Mouse (Mus musculus): ENCODE results near the gene Hist3h2a. TPM values are rescaled to one million over a fixed set of nuclear protein-coding genes. Genes with fewer than 3 reads are reported as not detected.
A peak's percentile ranks its signal among the peaks of the same experiment; 100 is the strongest.

Gene Hist3h2a
- 146 and 162 TPM in 2 replicates for total RNA-seq (2017)

DNA sequence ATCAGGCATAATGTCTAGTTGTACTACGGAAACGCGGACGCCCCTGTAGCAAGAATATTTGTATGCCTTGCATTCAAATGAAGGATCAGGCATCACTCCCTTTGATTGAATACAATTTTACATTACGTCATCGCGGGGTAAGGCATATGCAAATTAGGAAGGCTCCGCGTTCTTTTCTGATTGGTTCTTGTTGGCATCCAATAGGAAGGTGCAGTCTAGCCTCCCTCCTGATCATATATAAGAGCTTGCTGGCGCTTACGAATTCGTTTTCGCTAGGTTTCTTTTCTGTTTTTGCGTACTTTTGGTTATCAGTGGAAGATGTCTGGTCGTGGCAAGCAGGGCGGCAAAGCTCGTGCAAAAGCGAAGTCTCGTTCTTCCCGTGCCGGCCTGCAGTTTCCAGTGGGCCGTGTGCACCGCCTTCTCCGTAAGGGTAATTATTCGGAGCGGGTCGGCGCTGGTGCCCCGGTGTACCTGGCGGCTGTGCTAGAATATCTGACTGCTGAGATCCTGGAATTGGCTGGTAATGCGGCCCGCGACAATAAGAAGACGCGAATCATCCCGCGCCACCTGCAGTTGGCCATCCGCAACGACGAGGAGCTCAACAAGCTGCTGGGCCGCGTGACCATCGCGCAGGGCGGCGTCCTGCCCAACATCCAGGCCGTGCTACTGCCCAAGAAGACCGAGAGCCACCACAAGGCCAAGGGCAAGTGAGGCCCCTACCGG lies at the start of gene Hist3h2a, which contains the start of gene Trim17:
Hist3h2a (plus strand) TSS at position 266 of the 723 bp plus-strand sequence.
Trim17 (plus strand) TSS at position 266 of the 723 bp plus-strand sequence.
- ATAC-seq (replicated peaks in 1 of 2; ENCODE audit: insufficient read depth in 1 of 2, low FRiP score in 2 of 2, low TSS enrichment in 1 of 2, low read depth in 1 of 2, poor library complexity in 2 of 2, severe bottlenecking in 2 of 2): peak; percentile 74 to 88

GRCm38 (mm10) chr11:58904838-58905237 lies 49.6 kb upstream of the Hist3h2a start:
- 0 out of 4 replicates have a peak, but pooled peaks of 1 of the 2 experiments have one; percentile 29 for ATAC-seq (replicated peaks in 1 of 2; ENCODE audit: insufficient read depth in 1 of 2, low FRiP score in 2 of 2, low TSS enrichment in 1 of 2, low read depth in 1 of 2, poor library complexity in 2 of 2, severe bottlenecking in 2 of 2)

GRCm38 (mm10) chr11:58913776-58914175 lies 40.7 kb upstream of the Hist3h2a start:
- no peak for ATAC-seq (replicated peaks in 1 of 2; ENCODE audit: insufficient read depth in 1 of 2, low FRiP score in 2 of 2, low TSS enrichment in 1 of 2, low read depth in 1 of 2, poor library complexity in 2 of 2, severe bottlenecking in 2 of 2)

GRCm38 (mm10) chr11:58914461-58915028 lies 39.9 kb upstream of the Hist3h2a start:
- peak; percentile 18 to 34; a peak in 2 of 4 replicates for ATAC-seq (replicated peaks in 1 of 2; ENCODE audit: insufficient read depth in 1 of 2, low FRiP score in 2 of 2, low TSS enrichment in 1 of 2, low read depth in 1 of 2, poor library complexity in 2 of 2, severe bottlenecking in 2 of 2)

DNA sequence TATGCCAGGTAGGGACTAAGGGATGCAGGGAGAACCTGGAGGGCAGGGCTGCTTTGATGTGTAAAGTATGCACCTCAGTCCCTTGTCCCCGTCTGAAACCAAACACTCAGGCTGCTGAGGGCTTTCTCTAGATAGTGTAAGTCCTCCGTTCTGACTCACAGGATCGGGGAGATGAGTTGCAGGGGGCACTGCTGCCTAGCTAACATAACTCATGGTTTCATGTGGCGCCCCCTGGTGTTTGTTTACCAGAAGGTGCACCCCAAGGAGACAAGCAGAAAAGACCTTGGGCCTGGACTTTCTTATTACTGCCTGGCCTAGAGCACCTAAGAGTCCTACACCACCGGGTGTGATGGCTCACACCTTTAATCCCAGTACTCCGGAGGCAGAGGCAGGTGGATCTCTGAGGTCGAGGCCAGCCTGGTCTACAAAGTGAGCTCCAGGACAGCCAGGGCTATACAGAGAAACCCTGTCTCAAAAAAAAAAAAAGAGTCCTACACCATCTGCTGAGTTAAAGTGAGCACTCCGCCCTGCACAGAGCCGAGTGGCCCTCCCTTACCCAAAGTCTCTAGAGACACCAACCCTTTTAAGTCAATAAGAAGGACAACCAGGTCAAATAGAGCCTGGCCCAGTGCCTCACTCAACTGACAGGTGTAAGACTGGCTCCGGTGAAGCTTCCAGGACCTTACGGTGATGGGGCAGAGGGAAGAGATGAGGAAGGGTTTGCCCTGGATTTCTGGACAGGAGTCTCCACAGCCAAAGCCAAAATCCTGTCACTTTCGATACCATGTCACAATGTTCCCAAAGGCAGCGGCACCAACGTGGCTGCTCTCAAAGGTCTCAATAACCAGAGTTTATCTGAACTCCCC lies 37.4 kb upstream of the Hist3h2a start:
- peak; percentile 60 to 65; a peak in 3 of 4 replicates for ATAC-seq (replicated peaks in 1 of 2; ENCODE audit: insufficient read depth in 1 of 2, low FRiP score in 2 of 2, low TSS enrichment in 1 of 2, low read depth in 1 of 2, poor library complexity in 2 of 2, severe bottlenecking in 2 of 2)

- ATAC-seq (replicated peaks in 1 of 2; ENCODE audit: insufficient read depth in 1 of 2, low FRiP score in 2 of 2, low TSS enrichment in 1 of 2, low read depth in 1 of 2, poor library complexity in 2 of 2, severe bottlenecking in 2 of 2): no peak; a peak in 1 of 4 replicates
Observed at GRCm38 (mm10) chr11:58917745-58918366, 36.6 kb upstream of the Hist3h2a start, which contains the start of gene Btnl10. Gene Btnl10 (plus strand): TSS chr11:58917908.

DNA sequence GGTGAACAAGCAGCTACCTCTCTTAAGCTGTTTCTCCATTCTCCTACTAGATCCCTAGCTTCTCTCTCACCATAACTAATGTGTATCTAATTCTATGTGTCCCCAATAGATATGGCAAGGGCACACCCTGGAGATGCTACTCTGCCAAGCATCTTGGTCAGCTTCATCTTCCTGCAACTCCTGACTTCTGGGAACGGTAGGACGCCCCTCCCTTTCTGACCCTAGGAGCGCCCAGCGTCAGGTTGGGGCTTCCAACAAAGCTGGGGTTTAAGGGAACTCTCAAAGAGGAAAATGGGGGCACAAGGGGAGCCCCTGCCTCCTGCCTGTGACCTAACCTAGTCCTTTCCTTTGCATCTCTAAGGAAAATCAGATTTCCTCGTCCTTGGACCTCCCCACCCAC lies 35.7 kb upstream of the Hist3h2a start:
- no peak for ATAC-seq (replicated peaks in 1 of 2; ENCODE audit: insufficient read depth in 1 of 2, low FRiP score in 2 of 2, low TSS enrichment in 1 of 2, low read depth in 1 of 2, poor library complexity in 2 of 2, severe bottlenecking in 2 of 2)

DNA sequence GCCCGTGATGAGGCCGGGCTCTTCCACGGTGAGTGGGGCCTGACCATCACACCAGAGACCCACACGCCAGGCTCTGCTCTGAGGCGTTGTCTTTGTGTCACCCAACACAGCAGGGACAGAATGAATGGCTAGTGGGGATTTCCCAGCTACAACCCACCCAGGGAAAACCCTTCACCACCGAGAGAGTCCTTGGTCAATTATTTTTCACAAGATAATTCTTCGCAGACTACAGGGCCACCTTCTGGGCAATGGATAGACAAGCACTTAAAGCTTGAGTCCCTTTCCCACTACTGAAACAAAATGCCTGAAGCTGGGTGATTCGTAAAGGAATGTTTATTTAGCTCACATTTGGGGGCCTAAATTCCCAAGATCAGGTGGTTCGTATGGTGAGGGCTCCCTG lies 32.1 kb upstream of the Hist3h2a start:
- ATAC-seq (replicated peaks in 1 of 2; ENCODE audit: insufficient read depth in 1 of 2, low FRiP score in 2 of 2, low TSS enrichment in 1 of 2, low read depth in 1 of 2, poor library complexity in 2 of 2, severe bottlenecking in 2 of 2): no peak

DNA sequence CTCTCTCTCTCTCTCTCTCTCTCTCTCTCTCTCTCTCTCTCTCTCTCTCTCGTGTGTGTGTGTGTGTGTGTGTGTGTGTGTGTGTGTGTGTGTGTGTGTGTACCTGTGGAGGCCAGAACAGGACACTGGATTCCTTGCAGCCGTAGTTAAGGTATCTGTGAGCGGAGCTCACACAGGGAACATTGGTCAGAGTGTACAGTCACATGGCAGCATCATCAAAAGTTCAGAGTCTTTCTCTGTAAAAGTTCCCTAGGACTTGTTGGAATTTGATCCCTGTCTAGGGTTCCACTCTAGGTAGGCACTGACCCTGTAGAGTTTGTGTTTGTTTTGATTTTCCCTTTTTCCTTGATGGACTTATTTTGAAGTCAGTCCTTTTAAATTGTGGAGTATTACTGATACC lies 27.8 kb upstream of the Hist3h2a start:
- no peak for ATAC-seq (replicated peaks in 1 of 2; ENCODE audit: insufficient read depth in 1 of 2, low FRiP score in 2 of 2, low TSS enrichment in 1 of 2, low read depth in 1 of 2, poor library complexity in 2 of 2, severe bottlenecking in 2 of 2)

- no peak for ATAC-seq (replicated peaks in 1 of 2; ENCODE audit: insufficient read depth in 1 of 2, low FRiP score in 2 of 2, low TSS enrichment in 1 of 2, low read depth in 1 of 2, poor library complexity in 2 of 2, severe bottlenecking in 2 of 2)
Observed at GRCm38 (mm10) chr11:58927053-58927452, 27.4 kb upstream of the Hist3h2a start.

GRCm38 (mm10) chr11:58927790-58928651 lies 26.5 kb upstream of the Hist3h2a start:
- peak; percentile 88 to 90 for ATAC-seq (replicated peaks in 1 of 2; ENCODE audit: insufficient read depth in 1 of 2, low FRiP score in 2 of 2, low TSS enrichment in 1 of 2, low read depth in 1 of 2, poor library complexity in 2 of 2, severe bottlenecking in 2 of 2)

GRCm38 (mm10) chr11:58929055-58929454 lies 25.4 kb upstream of the Hist3h2a start:
- ATAC-seq (replicated peaks in 1 of 2; ENCODE audit: insufficient read depth in 1 of 2, low FRiP score in 2 of 2, low TSS enrichment in 1 of 2, low read depth in 1 of 2, poor library complexity in 2 of 2, severe bottlenecking in 2 of 2): no peak

GRCm38 (mm10) chr11:58929641-58930040 lies 24.8 kb upstream of the Hist3h2a start:
- ATAC-seq (replicated peaks in 1 of 2; ENCODE audit: insufficient read depth in 1 of 2, low FRiP score in 2 of 2, low TSS enrichment in 1 of 2, low read depth in 1 of 2, poor library complexity in 2 of 2, severe bottlenecking in 2 of 2): no peak

- ATAC-seq (replicated peaks in 1 of 2; ENCODE audit: insufficient read depth in 1 of 2, low FRiP score in 2 of 2, low TSS enrichment in 1 of 2, low read depth in 1 of 2, poor library complexity in 2 of 2, severe bottlenecking in 2 of 2): no peak
Observed at GRCm38 (mm10) chr11:58930254-58930653, 24.2 kb upstream of the Hist3h2a start.

DNA sequence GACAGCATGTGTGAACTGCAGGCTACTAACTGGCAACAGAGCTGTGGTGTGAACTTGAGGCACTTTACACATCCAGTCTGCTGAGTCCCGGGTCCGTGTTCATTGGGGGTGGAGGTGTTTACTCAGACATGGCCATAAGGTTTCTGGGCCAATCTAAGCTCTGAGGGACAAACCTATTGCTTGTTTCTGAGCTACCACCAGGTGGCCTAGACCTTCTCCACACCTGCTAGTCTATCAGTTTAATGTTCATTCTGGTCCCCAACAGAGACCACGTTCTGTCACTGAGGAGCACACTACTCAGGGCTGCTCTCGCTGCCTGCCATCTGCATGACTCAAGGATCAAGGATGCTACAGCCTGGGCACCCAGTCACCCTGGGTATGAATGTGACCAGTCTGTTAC lies 22.9 kb upstream of the Hist3h2a start:
- no peak for ATAC-seq (replicated peaks in 1 of 2; ENCODE audit: insufficient read depth in 1 of 2, low FRiP score in 2 of 2, low TSS enrichment in 1 of 2, low read depth in 1 of 2, poor library complexity in 2 of 2, severe bottlenecking in 2 of 2)

DNA sequence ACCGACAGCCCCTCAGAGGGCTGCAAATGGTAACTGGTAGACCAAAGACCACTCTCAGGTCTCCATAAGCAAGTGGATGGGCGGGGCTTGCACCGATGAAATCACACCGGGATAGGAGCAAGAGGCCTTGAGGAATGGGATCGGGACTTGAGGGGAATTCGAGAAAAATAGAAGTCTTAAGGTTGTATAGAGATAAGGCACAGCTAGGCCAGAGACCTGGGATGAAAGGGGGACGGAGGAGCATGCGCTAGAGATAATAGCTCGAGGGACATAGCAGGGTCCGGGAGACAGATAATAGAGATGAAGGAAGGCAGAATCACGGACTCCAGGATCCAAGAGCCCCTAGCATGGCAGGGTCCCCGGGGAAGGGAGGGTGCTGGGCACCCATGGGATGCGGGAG lies 16.6 kb upstream of the Hist3h2a start:
- no peak for ATAC-seq (replicated peaks in 1 of 2; ENCODE audit: insufficient read depth in 1 of 2, low FRiP score in 2 of 2, low TSS enrichment in 1 of 2, low read depth in 1 of 2, poor library complexity in 2 of 2, severe bottlenecking in 2 of 2)
